Mouse (Mus musculus) C2C12 (cell line): ENCODE results near the gene Ube2l3.

Source experiments
- CEBPB ChIP-seq: IDR thresholded peaks from one replicate; pipeline ENCODE4 v1.6.1; 2011; ENCODE audit warnings: low read depth, mild to moderate bottlenecking, control low read depth, moderate library complexity
- CTCF ChIP-seq: IDR thresholded peaks from one replicate; pipeline ENCODE4 v1.5.1; 2011; ENCODE audit not compliant: control insufficient read depth, insufficient read depth, insufficient read length
- MAX ChIP-seq: IDR thresholded peaks from one replicate; pipeline ENCODE4 v1.6.1; 2011; ENCODE audit warnings: mild to moderate bottlenecking, control low read depth
- MYOD1 ChIP-seq: IDR thresholded peaks from one replicate; pipeline ENCODE4 v1.6.1; 2011; ENCODE audit warnings: low read depth; ENCODE audit not compliant: control insufficient read depth, insufficient read length
- MYOG ChIP-seq: IDR thresholded peaks from one replicate; pipeline ENCODE4 v1.6.1; 2011; ENCODE audit not compliant: control insufficient read depth, insufficient read length; ENCODE audit errors: extremely low read depth
- USF1 ChIP-seq: IDR thresholded peaks from one replicate; pipeline ENCODE4 v1.6.1; 2011; ENCODE audit warnings: low read depth, mild to moderate bottlenecking, control low read depth, moderate library complexity

GRCm38 (mm10) chr16:17179706-17180105 lies 22.7 kb downstream of the Ube2l3 start:
- TF ChIP-seq CTCF (no peak), MYOD1 (no peak), MAX (no peak), USF1 (no peak), MYOG (no peak), CEBPB (no peak)
